Mouse (Mus musculus): ENCODE measurements around the gene Klk1b27.
"Not testable (repeated sequence)": the region's sequence is repeated elsewhere in the genome, so short reads cannot be mapped to it uniquely, and the experiment has no call there.

The Klk1b27 gene

GRCm38 (mm10) chr7:44051990-44052389, at the start of gene Klk1b27:
Klk1b27 (plus strand) TSS chr7:44052290.
- DNase-seq, result not testable (repeated sequence)

- DNase-seq, result no peak
Observed at GRCm38 (mm10) chr7:44004847-44005246, 47.2 kb upstream of the Klk1b27 start.

- not testable (repeated sequence) for DNase-seq
Observed at GRCm38 (mm10) chr7:44011868-44012267, 40.2 kb upstream of the Klk1b27 start, which contains the start of gene Klk1b26. Klk1b26 (plus strand) TSS chr7:44012168.

- not testable (repeated sequence) for DNase-seq
Observed at GRCm38 (mm10) chr7:44014666-44015065, 37.4 kb upstream of the Klk1b27 start.

GRCm38 (mm10) chr7:44015071-44015470, 37.0 kb upstream of the Klk1b27 start:
- DNase-seq, result no peak

GRCm38 (mm10) chr7:44072117-44072516, 20.0 kb downstream of the Klk1b27 start:
- no peak for DNase-seq

GRCm38 (mm10) chr7:44077703-44078102, 25.6 kb downstream of the Klk1b27 start:
- DNase-seq, result no peak

GRCm38 (mm10) chr7:44096111-44096510, 44.0 kb downstream of the Klk1b27 start:
- DNase-seq, result no peak

GRCm38 (mm10) chr7:44102028-44102427, 49.9 kb downstream of the Klk1b27 start, which contains the start of gene Klk1b21:
Klk1b21 (plus strand) TSS chr7:44102328.
- DNase-seq, result not testable (repeated sequence)

Measured in kidney, adult 9 months (tissue).